Mouse (Mus musculus) left cerebral cortex, postnatal 36 days (tissue): ENCODE results near the gene Hsd17b11. TPM values are rescaled to one million over a fixed set of nuclear protein-coding genes. Genes with fewer than 3 reads are reported as not detected.
"Not testable (repeated sequence)": the region's sequence is repeated elsewhere in the genome, so short reads cannot be mapped to it uniquely, and the experiment has no call there.

ENCODE experiments used
- DNase-seq, 2 experiments: peaks; one replicate each; pipeline ENCODE4 v3.0.0; 2021 to 2022; ENCODE audit warnings: low spot score in 2 of 2, mixed read lengths in 1 of 2
- intact Hi-C: fragments of 180-260 bp; cut with DNase I; formaldehyde crosslinking; loops from one replicate; pipeline ENCODE4 v1.15.1; 2025
- total RNA-seq, 2 experiments: library from RNA; stranded (reverse); gene quantifications; 2 replicates each; pipeline ENCODE4 v1.2.3; 2021

Gene Hsd17b11
- total RNA-seq, 2 experiments from 2014 or later, result 42.5 to 46.7 TPM

GRCm38 (mm10) chr5:104039154-104039932 is 17.6 kb upstream of the Hsd17b11 start:
- peak; percentile 25 to 37 for DNase-seq
- intact Hi-C loops, result loop anchor here (2.0 kb wide), 1 partner anchor 39 kb away; no protein-coding TSS in a partner anchor

DNA sequence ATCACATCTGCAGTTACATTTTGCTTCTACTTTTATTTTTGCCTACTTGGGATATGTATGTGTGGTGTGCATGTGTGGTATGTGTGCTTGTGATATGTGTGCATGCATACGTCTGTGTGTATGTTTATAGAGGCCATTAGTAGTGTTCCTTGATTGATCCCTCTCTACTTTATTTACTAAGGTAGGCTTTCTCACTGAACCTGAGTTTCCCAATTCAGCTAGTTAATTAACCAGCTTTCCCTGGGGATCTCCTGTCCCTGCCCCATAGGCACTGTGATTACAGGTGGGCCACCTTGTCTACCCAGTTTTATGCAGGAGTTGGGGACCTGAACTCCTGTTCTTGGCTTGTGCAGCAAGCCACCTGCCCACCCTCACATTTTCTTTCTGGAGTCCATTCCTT is 15.0 kb upstream of the Hsd17b11 start:
- no peak for DNase-seq
- intact Hi-C loops, result no loop called here

GRCm38 (mm10) chr5:104035824-104036223 is 14.1 kb upstream of the Hsd17b11 start:
- DNase-seq, result no peak
- intact Hi-C loops, result no loop called here

DNA sequence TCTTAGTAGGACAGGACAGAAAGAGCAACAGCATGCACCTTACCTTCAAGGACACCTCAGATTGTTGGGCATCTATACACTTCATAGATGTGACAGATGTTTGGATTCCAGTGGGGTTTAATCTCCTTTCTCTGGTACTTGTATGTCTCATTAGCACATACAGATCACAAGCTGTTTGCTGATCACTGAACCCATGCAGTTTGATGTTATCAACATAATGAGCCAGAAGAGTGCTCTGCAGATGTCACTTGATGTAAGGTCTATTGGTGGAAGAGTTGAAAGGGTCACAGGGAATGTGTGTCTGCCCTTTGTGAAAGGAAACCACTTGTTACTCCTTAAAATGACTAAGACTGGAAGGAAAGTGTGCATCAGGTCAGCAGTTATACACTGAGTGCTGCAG is 13.3 kb upstream of the Hsd17b11 start:
- intact Hi-C loops, result no loop called here
- DNase-seq, result no peak

- DNase-seq, result no peak
- intact Hi-C loops, result no loop called here
Observed at GRCm38 (mm10) chr5:104032434-104033097, 10.8 kb upstream of the Hsd17b11 start.

- intact Hi-C loops, result no loop called here
- no peak for DNase-seq
Observed at GRCm38 (mm10) chr5:104025245-104025854, 3.6 kb upstream of the Hsd17b11 start.

- intact Hi-C loops, result no loop called here
- DNase-seq, result no peak
Observed at GRCm38 (mm10) chr5:104024762-104025161, 3.0 kb upstream of the Hsd17b11 start.

DNA sequence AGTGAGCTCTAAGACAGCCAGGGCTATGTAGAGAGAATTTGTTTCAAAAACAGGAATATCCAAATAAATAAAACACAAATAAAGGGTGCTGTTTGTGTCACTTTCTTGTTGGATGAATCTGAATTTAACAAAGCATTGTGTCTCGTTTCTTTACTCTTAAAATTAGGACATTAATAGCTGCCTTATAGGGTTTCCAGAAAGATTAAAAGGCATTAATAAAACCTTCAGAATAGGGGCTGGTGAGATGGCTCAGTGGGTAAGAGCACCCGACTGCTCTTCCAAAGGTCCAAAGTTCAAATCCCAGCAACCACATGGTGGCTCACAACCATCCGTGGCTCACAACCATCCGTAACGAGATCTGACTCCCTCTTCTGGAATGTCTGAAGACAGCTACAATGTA is 2.5 kb upstream of the Hsd17b11 start:
- intact Hi-C loops, DNase-seq: not testable (repeated sequence)

DNA sequence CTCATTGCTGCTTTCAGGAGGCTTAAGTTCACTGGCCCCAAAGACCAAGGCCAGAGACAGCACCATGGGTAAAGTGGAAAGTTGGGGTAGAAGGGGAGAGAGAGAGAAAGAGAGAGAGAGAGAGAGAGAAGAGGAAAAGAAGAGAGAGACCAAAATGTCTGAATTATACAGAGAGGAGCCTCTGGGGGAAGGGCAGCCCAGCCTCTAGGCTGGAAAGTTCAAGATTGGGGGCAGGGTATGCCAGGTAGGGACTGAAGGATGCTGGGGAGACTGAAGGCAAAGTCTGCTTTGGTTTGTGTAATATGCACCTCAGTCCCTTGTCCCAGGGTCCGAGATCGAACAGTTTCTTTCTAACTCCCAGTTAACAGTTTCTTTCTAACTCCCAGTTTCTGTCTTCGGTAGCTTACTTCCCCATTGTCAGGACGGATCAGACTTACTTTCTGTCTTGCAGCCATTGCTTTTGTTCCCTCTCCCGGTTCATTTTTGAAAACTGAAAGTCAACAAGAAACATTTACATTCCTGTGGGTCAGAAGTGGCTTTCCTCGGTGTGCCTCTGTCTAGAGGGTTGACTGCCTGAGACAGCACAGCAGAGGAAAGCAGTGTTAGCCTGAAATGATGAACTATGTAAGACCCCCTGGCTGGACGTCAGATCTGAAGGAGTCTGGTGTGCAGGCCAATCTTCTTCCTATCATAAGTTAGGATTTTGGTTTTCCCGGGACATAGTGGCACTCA is 1.7 kb upstream of the Hsd17b11 start:
- intact Hi-C loops, result no loop called here
- DNase-seq, result no peak

DNA sequence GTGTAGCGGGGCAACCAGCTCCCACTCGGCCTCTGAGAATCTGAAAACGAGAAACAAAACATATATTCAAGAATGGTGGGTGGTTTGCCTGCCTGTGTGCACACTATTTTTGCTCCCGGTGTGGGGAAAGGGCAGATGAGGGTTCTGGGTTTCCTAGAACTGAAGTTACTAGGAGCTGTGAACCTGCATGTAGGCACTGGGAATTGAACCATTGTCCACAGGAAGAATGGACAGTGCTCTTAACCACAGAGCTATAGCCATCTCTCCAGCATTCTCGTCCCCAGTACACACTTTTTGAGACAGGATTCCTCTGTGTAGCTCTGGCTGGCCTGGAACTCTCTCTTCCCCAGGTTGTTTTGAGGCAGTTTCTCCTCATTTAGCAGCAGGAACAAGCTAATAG is 839 bp upstream of the Hsd17b11 start:
- DNase-seq, result no peak
- intact Hi-C loops, result no loop called here

- intact Hi-C loops, result no loop called here
Observed at GRCm38 (mm10) chr5:104011419-104011818, 10.3 kb downstream of the Hsd17b11 start.

GRCm38 (mm10) chr5:104010261-104010660 is 11.5 kb downstream of the Hsd17b11 start:
- no peak for DNase-seq
- intact Hi-C loops, result no loop called here

More at GRCm38 (mm10) chr5:104011419-104011818, 10.3 kb downstream of the Hsd17b11 start:
- no peak for DNase-seq

GRCm38 (mm10) chr5:104009421-104009820 is 12.3 kb downstream of the Hsd17b11 start:
- DNase-seq, result no peak
- intact Hi-C loops, result no loop called here

DNA sequence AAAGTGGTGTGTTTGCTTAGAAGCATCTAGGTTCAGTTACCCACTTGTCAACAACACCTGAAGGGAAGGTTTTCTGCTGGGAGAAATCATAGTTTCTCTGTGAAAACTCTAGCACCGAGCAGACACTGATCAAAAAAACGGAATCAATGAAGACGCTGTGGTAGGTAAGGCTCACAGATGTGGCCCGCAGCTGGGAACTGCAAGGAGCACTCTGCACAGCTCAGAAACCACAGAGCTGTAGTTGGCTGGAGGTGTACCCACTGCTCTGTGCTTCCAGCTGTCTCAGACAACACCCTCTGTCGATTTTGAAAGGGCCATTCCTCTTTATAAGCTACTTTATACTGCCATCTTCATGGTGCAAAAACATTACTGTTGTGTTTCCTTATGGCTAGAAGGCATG is 13.9 kb downstream of the Hsd17b11 start:
- DNase-seq, result no peak
- intact Hi-C loops, result no loop called here

- intact Hi-C loops, result no loop called here
- no peak for DNase-seq
Observed at GRCm38 (mm10) chr5:104006811-104007210, 14.9 kb downstream of the Hsd17b11 start.

GRCm38 (mm10) chr5:104003955-104004354 is 17.8 kb downstream of the Hsd17b11 start:
- intact Hi-C loops, result no loop called here
- DNase-seq, result no peak

DNA sequence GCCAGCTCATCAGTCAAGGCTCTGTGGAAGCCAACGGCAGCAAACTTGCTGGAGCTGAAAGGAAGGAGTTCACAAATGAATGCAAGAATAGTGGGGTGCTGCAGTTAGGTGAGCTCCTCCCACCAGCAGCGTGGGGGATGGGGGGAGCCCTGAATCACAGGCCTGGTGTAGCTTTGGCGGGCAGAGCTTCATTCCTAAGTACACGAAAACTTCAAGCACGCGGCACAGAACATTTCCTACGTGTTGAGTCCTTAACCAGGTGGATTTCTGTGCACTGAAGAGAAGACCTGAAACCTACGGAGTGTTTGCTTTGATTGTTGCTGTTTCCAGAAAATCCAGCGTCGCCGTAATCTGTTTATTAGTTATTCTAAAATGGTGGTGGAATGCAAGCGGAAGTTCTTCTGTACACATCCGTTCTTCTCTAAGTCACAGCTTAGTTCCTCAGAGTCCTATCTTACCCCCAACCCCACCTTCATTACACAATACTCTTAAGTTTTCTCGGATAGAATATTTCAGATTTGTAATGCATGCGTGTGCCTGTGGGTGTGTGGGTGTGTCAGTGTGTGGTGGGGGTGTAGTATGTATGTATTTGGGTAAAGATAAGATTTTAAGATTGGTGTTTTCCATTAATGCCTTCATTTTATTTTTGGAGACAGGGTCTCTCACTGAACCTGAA is 18.3 kb downstream of the Hsd17b11 start:
- DNase-seq, result no peak
- intact Hi-C loops, result no loop called here

- intact Hi-C loops, result no loop called here
- DNase-seq, result no peak
Observed at GRCm38 (mm10) chr5:104002549-104003255, 19.0 kb downstream of the Hsd17b11 start.

DNA sequence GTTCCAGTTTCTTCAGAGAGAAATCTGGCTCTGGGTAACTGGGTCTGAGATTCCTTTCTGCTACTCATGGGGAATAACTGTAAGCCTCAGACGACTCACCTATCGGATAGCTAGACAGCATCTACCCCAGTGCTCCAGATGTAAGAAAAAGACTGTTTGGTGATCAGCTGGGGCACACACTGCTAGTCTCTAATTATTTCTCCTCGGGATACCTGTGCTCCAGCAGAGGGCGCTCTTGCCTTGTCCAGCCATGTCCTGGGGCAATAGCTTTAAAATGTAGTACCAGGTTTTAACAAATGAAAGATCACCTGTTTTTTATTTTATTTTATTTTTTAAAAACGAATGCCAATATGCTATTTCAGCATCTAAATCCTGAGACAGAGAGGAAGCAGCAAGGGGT is 22.0 kb downstream of the Hsd17b11 start:
- DNase-seq, result peak; percentile 61 to 65

More for the DNA sequence above, 22.0 kb downstream of the Hsd17b11 start:
- intact Hi-C loops, result loop anchor here (2.0 kb wide), 1 partner anchor 39 kb away; no protein-coding TSS in a partner anchor
